In the genomic region with DNA sequence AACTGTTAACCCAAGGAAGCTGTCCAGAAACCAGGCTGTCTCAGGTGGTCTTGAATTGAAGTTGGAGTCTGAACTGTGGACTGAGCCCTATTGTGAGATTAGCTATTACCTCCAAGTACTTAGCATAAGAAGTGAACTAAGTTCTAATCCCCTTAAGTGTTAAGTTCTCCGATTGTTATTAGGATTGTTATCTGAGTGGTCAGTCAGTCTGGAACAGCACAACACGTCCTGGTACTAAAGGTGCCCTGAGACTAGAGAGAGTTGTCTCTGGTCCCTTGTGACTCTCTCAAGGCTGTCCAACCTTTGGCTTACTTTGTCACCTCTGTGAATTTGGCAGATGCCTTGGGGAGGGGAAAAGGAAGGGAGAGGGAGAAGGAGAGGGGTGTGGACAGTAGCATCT, we compare ENCODE assay signal across 14 mouse cellular contexts.
DNase-seq lines count a peak whose midpoint lies in the region.
"Had no signal": no experiment of that assay in that cellular context is flagged by ENCODE, and none has a peak within 500 bp of the region (broad histone marks: within the 10 kb centered on the region; RNA-seq: fewer than 3 reads in every experiment).

No protein-coding gene starts in this region.

- DNase-seq in ZHBTc4 (ENCODE audit: low read depth, low spot score): peak; percentile 36
- DNase-seq in cerebellum, postnatal 4 days (ENCODE audit: low spot score in 2 of 2): no peak
- DNase-seq: adrenal gland, adult 2 months; adrenal gland, adult 8-10 months; adrenal gland, postnatal 10 days; adrenal gland, postnatal 14 days; adrenal gland, postnatal 25 days; adrenal gland, postnatal 36 days; B cell, adult 2 months; cerebellum, adult 11 months; cerebellum, adult 11-12 months; cerebellum, adult 18-20 months; cerebellum, adult 2 months; cerebellum, adult 8-10 months had no signal
